Mouse (Mus musculus): Measurements from ENCODE around the gene Cdhr4. TPM values are rescaled to one million over a fixed set of nuclear protein-coding genes. Genes with fewer than 3 reads are reported as not detected.

The Cdhr4 gene
- total RNA-seq, 2 experiments from 2014 or later: 0.54 to 1.0 TPM

DNA sequence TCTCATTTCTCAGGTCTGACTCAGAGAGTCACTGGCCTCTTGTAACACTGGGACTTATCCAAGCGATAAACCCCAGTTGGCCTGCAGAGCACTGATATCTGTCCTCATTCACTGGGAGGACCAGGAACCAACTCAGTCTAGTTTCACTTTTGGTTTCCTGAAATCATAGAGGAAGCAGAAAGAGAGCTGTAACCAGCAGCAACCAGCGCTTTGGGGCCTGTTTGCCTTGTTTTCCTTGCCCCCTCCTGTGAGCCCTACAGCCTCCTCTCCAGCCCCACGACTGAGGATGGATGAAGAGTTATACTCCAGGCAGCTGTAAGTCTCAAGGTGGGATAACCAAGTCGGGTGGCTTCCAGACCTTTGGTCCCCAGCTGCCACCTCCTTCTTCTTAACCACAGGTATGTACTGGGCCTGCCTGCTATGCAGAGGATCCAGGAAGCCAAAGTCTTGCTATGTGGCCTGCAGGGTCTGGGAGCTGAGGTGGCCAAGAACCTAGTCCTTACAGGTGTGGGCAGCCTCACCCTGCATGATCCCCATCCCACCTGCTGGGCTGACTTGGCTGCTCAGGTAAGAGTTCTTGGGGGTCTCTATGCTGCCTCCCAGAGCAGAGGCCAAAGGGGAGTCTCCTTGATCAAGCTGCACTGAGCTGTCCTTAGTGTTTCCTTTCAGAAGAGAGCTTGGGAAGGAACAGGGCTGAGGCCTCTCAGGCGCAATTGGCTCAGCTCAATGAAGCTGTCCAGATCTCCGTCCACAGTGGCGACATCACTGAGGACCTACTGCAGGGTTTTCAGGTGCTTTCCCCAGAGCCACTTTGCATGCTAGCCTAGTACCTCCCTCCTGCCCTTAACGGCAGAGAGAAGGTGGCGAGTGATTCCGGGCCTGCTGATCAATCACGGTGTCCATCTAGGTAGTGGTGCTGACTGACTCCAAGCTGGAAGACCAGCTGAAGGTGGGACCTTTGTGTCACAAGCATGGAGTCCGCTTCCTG is 16.6 kb upstream of the Cdhr4 start, which contains the start of gene Uba7:
Gene Uba7, plus strand, starts transcription at position 107 of the 988 bp plus-strand sequence.
- DNase-seq: no peak

DNA sequence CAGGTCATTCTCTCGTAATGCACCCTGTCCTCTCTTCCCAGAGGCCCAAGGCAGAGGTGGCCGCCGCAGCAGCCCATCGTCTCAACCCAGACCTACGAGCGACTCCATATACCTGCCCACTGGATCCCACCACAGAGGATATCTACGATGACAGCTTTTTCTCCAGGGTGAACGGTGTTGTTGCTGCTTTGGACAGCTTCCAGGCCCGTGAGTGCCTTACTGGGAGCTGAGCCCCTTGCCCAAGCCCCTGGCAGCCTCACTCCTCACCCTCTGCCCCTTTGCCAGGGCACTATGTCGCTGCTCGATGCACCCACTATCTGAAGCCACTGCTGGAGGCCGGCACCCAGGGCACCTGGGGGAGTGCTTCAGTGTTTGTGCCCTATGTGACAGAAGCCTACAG is 13.5 kb upstream of the Cdhr4 start:
- DNase-seq: no peak

DNA sequence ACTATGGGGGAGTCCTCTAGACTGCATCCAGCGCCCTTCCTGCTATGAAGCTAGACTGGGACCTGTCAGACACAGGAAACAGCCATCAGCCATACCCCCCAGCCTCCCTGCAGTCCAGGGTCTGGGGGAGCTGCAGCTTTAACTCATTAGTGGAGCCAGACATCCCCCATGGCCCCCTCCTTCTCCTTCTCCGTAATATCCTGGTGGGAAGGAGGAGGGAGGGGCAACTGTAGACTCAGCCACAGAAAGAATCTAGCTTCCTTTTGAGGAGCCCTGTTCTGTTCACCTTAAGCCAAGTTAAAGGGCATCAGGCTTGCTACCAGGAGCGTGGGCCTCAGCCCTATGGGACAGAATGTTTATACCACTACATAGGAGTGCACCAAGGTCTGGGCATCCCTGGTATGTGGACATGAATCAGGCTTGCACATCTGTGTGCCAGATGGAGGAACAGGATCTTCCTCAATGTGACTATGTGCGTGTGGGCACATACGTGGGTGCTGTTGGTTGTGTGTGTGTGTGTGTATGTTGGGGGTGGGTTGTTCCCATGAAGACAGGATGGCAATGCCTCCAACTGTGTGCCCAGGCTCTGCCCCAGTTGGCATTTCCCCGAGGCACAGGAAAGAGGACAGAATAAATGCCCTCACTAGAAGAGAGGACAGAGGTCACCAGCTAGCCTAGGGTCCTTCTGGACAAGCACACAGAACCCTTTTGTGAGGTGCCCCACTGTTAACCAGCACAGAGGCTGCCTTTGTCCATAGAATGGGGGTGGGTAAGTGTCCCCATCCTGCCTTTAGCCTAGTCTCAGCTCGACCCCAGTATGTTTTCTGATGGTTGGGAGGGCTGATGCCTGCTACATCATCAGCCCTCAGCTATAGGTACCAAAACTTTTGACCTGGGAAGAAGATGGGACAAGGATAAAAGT is 10.4 kb upstream of the Cdhr4 start:
- DNase-seq: no peak

DNA sequence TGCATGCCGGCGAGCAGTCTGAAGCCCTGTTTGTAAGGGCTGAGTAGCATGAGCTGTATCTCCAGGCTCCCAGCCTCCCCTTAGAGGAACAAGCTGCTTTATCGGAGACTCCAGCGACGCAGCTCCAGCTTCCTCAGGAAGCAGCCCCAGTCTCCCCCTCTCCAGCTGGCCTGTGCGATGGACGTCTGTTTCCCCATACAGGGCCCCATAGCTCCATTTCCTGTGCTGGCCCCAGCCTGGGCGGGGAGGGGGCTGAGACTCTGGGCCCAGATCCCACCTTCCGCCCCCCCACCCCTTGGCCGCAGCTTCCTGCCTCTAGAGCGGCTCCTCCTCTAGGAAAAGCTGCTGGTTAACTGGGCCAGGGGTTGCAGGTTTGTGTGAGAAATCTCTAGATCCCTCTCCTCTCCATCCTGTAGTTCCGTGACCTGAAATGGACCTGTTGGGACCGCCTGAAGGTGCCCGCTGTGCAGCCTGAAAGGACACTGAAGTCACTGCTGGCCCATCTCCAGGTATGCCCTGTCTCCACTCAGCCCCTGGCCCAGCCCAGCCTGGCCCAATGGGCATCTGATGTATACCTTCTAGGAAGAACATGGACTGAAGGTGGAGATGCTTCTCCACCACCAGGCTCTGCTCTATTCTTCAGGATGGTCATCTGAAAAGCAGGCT is 9.5 kb upstream of the Cdhr4 start, which contains the start of gene Gm20661:
Gene Gm20661, plus strand, starts transcription at position 378 of the 666 bp plus-strand sequence.
- peak; percentile 67 for DNase-seq

DNA sequence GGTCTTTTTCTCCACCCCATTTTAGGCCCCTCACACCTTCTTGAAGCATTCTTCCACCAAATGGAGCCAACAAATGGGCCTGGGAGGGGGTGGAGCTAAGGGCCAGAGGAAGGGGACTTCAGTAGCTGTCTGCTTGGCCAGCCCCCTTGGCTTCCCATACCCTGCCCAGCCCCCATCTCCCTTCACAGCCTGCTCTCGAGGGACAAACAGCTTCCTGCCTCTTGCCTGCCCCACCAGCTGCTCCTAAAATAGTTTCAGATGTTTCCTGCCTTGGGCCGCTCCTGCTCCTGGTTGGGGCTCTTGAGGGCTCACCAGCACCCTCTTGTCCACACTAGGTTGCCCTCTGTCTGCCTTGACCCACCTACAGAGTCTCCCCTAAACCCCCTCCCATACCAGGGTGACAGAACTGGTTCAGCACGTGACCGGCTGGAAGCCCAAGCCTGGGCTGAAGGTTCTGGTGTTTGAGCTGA is 8.8 kb upstream of the Cdhr4 start:
- DNase-seq: peak; percentile 65

DNA sequence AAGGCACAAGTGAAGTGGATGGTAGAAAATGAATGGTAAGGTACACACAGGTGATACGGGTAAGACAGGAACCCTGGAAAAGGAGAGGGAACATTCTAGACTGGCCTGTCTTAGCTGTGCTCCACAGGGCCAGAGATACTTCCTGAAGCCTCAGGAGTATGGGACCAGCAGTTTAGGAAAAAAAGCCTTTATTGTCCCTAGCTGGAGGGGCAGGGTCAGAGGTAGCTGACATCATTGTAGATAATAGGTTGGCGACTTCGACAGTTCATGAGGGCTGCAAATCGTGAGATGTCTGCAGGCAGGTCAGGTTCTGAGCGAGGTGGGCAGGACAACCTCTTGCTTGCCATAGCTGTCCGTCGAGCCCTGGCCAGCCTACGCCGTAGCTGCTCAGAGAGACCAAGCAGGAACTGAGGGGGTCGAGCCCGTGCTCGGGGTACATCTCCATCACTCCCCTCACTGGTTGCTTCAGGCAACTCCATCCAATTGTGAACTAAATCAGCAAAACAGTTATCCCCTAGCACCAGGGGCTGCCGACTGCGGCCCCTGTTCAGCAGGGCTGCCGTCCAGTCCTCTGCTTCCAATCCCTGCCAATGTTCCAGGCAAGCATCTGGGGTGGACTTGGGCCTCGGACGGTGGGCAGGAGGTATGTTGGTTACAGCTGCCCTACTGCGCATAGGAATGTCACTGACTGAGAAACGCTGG is 8.1 kb upstream of the Cdhr4 start:
- DNase-seq: no peak

DNA sequence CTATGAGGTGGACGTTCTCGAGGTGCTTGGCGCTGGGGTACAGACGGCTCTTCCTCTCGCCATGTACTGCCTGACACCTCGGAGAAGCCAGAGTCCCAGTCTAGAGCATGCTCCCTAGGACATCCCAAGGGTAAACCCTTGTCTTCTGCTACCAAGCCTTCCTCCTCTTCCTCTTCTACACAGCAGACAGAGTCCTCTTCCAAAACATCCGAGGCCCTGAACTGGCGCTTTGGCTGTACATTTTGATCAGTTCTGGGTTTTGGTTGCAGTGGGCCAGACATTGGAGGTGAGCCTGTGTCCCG is 7.6 kb upstream of the Cdhr4 start:
- DNase-seq: no peak

DNA sequence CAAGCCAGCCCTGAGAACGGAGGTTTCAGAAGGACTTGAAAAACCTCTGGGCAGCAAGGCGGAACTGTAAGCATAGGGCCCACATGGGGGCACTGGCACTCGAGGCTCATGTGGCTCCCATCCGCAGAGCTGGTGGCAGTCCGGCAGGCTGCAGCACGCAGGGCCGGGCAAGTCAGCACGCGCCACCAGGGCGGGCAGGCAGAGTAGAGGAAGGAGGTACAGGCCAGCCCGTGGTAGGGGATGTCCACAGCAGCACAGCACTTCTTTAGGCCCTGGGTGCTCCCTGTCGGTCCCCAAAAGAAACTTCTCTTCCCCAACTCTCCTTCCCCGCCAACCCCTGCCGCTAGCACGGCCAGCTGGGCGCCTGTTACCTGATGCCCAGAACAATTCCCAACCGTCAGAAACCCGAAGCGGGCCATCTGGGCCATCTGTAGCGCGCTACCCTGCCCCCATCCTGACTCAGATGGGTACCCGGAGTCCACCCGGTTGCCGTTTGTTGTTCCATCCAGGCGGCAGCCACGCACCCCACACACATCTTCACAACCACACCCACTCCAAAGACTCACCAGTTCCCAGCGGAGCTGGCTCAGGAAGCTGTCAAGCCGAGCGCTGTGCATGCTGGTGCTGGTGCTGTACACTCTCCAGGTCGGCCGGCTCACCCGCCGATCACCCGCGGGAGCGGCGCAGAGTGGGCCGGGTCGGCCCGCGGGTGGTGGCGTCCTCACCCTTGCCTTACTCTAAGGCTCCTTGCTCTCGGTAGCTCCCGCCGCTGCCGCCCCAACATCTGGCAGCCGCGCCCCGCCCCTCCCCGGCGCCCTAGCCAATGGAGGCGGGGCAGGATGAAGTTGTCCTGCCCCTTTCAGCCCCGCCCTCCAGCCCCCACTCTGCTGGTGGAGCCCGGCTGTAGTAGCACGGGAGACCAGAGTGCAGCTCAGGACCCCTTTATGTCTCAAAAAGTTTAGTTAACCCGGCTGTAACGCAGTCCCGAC is 6.9 kb upstream of the Cdhr4 start, which contains the start of gene Inka1:
Gene Inka1, minus strand, starts transcription at position 749 of the 989 bp plus-strand sequence.
- DNase-seq: peak; percentile 92

DNA sequence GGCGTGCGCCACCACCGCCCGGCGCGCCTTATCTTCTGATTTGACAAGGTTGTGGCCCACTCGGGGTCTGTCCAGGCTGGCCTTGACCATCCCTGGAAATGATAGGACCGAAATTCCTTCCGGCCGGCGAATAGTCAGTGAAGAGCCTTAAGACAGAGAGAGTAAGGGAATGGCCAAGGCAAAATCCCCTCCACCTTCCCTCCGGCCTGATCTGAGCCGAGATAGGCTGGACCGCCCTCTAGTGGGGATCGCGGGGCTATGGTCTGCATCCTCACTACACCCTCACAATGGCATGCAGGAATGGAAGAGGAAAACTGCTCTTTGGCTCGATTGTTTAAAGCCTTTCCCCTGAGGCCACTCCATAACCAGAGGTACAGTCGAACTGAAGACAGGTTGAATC is 5.9 kb upstream of the Cdhr4 start:
- peak; percentile 82 for DNase-seq

DNA sequence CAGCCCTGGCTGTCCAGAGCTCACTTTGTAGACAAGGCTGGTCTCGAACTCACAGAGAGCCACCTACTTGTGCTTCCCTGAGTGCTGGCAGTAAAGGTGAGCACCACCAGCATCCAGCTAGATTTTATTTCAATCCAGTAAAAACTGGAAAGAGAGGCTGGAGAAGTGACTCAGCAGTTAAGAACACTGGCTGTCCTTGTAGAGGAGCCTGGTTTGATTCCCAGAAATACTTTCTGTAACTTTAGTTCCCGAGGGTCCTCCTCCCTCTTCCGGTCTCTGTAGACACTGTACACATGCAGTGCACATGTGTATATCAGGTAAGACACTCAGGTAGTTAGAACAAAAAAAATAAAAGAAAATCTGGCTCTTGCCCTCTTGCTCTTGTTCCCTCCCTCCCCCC is 4.3 kb upstream of the Cdhr4 start:
- DNase-seq: no peak

DNA sequence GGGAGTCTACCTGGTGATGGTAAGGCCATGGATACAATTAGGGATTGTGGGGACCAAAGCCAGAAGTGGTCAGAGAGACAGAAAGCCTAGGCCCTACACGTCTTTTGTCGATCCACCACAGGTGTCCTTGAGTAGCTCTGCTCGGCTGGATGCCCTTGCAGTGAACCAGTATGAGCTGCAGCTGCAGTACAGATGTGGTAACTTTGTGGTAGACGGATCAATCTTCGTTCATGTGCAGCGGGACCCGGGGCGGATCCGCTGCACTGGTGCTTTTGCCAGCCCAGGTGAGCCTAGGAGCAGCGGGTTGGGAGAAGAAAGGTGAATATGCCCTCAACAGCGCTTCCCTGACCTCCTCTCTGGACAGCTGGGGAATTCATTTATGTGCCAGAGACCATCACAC is 716 bp downstream of the Cdhr4 start:
- no peak for DNase-seq

DNA sequence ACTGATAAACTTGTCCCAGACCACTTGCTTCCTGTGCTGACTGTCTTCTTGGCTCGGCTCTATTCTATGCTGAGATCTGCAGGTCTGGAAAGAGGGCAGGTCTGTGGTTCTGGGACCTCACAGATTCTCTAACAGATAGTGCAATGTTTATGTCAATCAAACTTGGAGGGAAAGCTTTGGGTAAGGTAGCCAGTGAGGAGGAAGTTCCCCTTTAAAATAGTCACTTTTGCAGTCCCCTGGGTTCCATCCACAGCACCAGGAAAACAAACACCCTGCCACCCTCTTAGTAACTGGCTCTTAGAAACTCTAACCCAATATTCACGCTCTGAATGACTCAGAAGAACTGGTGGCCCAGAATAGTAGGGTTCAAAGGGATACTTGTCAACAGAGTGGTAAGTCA is 2.2 kb downstream of the Cdhr4 start:
- DNase-seq: no peak

DNA sequence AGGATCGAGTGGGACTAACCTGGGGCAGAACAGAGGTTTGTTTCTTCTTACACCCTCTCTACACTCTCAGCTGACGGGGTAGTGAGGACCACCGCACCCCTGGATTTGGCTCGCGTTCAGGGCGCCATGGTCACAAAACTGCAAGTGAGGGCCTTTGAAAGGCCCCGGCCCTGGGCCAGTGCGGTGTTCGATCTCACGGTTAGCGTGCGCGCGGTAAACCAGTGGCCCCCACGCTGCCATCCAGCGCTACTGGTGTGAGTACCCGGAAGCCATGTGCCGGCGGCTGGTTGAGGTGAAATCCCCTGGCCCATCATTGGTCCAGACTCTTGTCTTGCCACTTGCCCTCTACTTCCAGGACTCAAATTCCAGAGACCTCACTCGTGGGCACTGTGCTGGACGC is 3.2 kb downstream of the Cdhr4 start:
- no peak for DNase-seq

DNA sequence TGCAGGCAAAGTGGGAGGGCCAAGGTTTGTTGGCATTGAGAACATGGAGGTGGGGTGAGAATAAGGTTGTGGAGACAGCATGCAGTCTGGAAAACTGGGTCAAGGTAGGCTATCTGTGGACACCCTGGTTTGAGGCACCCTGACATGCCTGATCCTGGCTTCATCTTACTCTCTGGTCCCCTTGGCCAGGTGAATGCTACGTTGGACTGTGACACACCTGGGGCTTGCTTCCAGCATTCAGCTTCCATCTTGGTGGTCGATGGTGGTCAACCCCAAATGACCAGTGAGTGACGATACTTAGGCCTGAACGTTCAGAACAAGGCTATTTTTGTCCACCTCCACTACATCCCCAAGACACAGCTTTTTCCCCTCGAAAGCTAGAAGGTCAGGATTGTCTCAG is 3.8 kb downstream of the Cdhr4 start, which contains the start of gene Gm20662:
Gene Gm20662, plus strand, starts transcription at position 301 of the 400 bp plus-strand sequence.
- no peak for DNase-seq

DNA sequence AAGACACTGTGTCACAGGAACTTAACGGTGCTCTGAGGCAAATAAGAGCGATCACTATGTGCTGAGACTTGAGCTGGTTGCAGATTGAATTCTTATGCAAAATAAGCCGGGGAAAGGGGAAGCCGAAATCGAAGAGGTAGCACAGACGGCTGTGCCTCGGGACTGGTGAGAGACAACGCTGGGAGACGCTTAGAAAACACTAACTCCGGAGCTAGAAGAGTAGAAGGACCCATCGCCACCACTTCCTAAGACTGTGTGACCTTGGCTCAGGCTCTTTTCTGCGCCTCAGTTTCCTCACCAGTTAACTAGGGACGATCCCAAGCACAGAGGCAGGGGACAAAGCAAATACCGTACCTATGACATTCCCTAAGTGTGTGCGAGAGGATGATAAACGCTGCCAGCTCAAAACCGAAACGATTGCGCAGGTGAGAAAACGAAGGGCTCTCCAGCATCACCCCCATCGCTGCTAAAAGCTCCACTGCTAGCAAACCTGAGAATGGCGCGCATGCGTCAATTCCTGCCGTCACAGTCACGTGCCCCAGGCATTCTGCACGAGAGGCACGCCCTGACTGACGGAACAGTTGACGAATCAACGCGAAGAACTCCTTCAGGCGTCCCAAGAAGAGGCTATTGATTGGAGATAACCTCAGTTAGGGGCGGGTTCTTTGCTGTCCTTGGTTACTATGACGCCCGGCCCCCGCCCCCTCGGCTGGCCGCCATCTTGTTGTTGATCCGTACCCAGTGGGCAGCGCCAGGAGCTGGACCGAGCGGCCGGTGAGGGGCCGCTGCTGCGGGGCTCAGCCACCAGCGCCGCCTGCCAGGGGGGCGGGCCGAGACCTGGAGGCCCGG is 9.8 kb downstream of the Cdhr4 start, which contains the start of gene Ip6k1:
Gene Ip6k1, plus strand, starts transcription at position 580 of the 849 bp plus-strand sequence.
- peak; percentile 100 for DNase-seq

DNA sequence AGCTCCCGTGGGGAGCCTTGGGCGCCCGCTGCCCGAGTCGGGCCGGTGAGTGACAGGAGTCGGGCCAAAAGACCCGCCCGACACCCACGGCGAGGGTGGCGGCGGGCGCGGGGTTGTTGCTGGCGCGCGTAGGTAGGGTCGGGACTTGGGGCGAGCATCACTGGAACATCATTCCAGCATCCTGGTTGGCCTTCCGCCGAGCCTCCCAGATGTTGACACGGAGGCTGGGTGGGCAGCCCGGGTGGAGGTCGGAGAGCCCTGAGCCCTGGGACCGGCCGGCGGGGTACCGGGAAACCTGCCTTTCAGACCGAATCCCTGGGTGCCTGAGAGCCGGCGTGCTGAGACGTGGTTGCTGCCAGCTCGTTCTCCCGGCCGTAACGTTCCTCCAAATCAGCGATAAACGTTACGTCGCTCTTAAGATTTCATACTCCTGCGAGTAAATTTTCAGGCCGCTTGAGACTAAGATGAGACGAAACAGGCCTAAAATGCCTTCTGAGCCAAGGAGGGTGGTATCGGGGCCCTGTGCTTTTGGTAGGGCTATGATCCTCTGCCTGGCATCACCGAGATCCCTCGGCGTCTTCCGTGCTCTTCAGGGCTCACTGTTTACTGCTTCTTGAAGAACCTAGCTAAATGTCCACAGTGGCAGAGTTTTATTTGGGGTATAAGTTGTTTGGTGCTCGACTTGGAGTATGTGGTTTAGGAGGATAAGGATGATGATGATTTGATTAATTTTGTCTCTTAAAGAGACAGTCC is 10.7 kb downstream of the Cdhr4 start:
- peak; percentile 64 for DNase-seq

DNA sequence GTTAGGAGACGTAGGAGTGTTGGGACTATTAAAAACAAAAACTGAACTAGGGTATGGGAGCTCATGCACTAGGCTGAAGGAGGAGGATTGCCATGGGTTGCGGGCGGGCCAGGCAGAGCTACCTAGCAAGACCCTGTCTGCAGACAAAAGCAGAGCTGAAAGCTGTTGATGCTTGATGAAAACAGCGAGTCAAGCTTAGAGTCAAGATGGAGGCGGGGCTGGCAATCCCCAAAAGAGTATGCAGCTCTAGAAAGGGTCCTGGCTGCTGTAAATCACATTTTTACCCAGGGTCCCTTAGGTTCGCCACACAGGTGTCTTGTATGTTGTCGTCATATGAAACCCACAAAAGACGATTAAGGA is 11.2 kb downstream of the Cdhr4 start:
- no peak for DNase-seq

DNA sequence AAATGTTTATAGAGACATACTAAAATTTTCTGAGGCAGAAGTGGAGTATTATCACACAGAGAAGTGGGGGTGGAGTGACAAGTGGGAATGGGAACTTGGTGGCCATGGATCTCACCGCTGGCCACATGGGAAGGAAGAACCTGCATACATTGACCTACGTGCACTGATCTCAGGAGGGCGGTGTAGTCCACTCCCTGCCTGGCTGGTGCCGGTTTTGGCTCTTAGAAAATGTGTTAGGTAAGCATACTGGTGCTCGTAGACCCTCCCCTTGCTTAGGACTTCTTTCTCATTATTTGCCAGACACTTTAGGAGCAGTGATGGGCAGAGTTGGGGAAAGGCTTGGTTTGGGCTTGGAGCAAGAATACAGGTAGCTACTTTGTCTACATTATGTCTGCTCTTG is 15.7 kb downstream of the Cdhr4 start:
- DNase-seq: no peak

Data from gastrocnemius, postnatal 10 days (tissue).